Mouse (Mus musculus) lung, embryonic 14.5 days (tissue): ENCODE results near the gene Plcb4. TPM values are rescaled to one million over a fixed set of nuclear protein-coding genes. Genes with fewer than 3 reads are reported as not detected.
A peak's percentile ranks its signal among the peaks of the same experiment; 100 is the strongest.

Source experiments
- ATAC-seq: fragments of 200-750 bp; cut with Nextera tagmentation; 2 replicates; pipeline ENCODE4 v1.8.0; 2017; ENCODE audit warnings: mild to moderate bottlenecking, moderate TSS enrichment, moderate library complexity; ENCODE audit not compliant: insufficient read depth
- DNase-seq: peaks from one replicate; pipeline ENCODE4 v3.0.0-alpha.2; 2015
- H3K27ac ChIP-seq: fragments of 300-500 bp; sonication (generic); 2 replicates; pipeline ENCODE4 v1.5.1; 2014; ENCODE audit warnings: low read depth, mild to moderate bottlenecking, moderate library complexity
- H3K27me3 ChIP-seq: fragments of 300-500 bp; sonication (generic); 2 replicates; pipeline ENCODE4 v1.6.1; 2014; ENCODE audit warnings: low read length, control low read depth; ENCODE audit not compliant: insufficient read depth
- H3K36me3 ChIP-seq: fragments of 300-500 bp; sonication (generic); 2 replicates; pipeline ENCODE4 v1.6.1; 2014; ENCODE audit warnings: control low read depth; ENCODE audit not compliant: insufficient read depth
- H3K4me1 ChIP-seq: fragments of 300-500 bp; sonication (generic); 2 replicates; pipeline ENCODE4 v1.6.1; 2014; ENCODE audit warnings: antibody characterized with exemption, control low read depth; ENCODE audit not compliant: insufficient read depth
- H3K4me2 ChIP-seq: fragments of 300-500 bp; sonication (generic); 2 replicates; pipeline ENCODE4 v1.6.1; 2014; ENCODE audit warnings: mild to moderate bottlenecking
- H3K4me3 ChIP-seq: fragments of 300-500 bp; sonication (generic); 2 replicates; pipeline ENCODE4 v1.5.1; 2014; ENCODE audit warnings: low read depth, low read length
- H3K9ac ChIP-seq: fragments of 300-500 bp; sonication (generic); 2 replicates; pipeline ENCODE4 v1.6.1; 2014
- H3K9me3 ChIP-seq: fragments of 300-500 bp; sonication (generic); 2 replicates; pipeline ENCODE4 v1.6.1; 2016; ENCODE audit warnings: low read depth, low read length, control low read depth
- CTCF ChIP-seq: IDR thresholded peaks from 2 replicates; pipeline ENCODE4 v1.5.1; 2016; ENCODE audit warnings: antibody characterized with exemption, low read depth
- WGBS: fragments of 180-500 bp; shearing (Covaris S2); extraction: QIAGEN DNeasy Blood & Tissue Kit; methylation state at CpG from one replicate; pipeline ENCODE4 v1.1.7; 2014; 5-methylcytosine and 5-hydroxymethylcytosine counted together
- polyA plus RNA-seq: library from polyadenylated mRNA; unstranded; fragments of >200 nt; fragmentation: Nextera tagmentation; extraction: Ambion mirVana; gene quantifications from 2 replicates; pipeline ENCODE4 v1.2.1, GENCODE M21; 2014

Gene Plcb4
- polyA plus RNA-seq, 1 experiment from 2014 or later = 20.5 TPM

DNA sequence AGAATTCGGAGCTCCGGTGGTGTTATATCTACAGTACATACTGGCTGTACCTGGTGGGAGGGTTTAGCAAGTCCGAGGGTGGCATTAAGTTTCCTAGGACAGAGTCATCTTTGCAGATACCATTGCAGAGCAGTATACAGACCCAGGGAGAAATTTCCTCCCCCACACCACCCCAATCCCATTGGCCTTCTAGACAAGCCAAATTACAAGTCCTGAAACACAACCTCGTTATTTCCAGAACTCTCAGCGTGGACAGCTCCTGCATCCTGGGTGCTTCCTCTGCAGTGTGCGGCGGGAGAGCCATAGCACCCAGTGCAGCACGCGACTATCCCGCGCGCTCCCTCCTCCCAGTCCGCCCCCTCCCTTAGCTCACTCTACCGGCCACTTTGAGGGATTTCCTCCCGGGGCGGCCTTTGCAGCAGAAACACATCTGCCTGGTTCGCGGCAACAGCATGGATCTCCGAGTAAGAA is 399.1 kb downstream of the Plcb4 start:
- ATAC-seq (peak; percentile 75; the same call in 1 of the 2 replicates), DNase-seq (peak; percentile 54)
- 7% methylated on average over 19 of the region's 19 CpGs for WGBS
- no peaks in the 10 kb centered on the region for H3K36me3 ChIP-seq
- H3K9me3 ChIP-seq = no peaks in the 10 kb centered on the region
- peaks cover 42% of the 10 kb centered on the region for H3K27me3 ChIP-seq
- peak overlapping the region; percentile 4; the same call in 1 of the 2 replicates for H3K4me2 ChIP-seq
- no peak overlapping the region for H3K4me3 ChIP-seq
- TF ChIP-seq CTCF = no peak
- H3K27ac ChIP-seq = no peak overlapping the region
- H3K9ac ChIP-seq = no peak overlapping the region
- no peaks in the 10 kb centered on the region for H3K4me1 ChIP-seq

- Histone ChIP-seq H3K4me2 (peak overlapping the region; percentile 4; the same call in 1 of the 2 replicates), H3K36me3 (no peaks in the 10 kb centered on the region), H3K9ac (no peak overlapping the region), H3K27me3 (peaks cover 42% of the 10 kb centered on the region), H3K27ac (no peak overlapping the region), H3K9me3 (no peaks in the 10 kb centered on the region), H3K4me1 (no peaks in the 10 kb centered on the region), H3K4me3 (no peak overlapping the region)
- WGBS = 6% methylated on average over 7 of the region's 7 CpGs
- ATAC-seq (no peak; the same call in 1 of the 2 replicates), DNase-seq (no peak)
- no peak for TF ChIP-seq CTCF
These were observed 399.6 kb downstream of the Plcb4 start for GRCm38 (mm10) chr2:136058398-136058797.

DNA sequence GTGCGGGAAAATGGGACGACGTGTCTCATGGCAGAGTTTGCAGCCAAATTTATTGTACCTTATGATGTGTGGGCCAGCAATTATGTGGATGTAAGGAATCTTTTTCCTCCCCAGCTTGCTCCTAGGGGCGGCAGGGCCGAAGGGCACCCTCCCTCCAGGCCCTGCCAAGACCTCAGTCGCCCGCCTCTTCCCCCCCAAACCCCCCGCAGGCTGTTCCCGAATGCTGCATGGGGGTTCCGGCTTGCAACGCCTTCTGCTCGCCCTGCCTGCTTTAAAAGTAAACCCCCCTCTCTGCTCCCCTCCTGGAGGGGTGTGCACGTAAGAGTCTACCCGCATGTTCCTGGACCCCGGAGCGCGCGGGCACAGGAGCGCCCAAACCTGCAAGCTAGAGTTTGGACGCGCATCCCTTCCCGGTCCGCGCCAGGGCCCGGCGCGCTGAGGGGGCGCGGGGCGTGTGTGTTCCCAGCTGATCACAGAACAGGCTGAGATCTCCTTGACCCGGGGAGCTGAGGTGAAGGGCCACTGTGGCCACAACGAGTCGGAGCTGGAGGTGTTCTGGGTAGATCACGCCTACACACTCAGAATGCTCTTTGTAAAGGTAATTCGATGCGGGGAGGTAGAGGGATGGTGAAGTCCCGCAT is 400.3 kb downstream of the Plcb4 start:
- Histone ChIP-seq H3K4me2 (peak overlapping the region; percentile 29; the same call in 1 of the 2 replicates), H3K9me3 (no peaks in the 10 kb centered on the region), H3K4me1 (no peaks in the 10 kb centered on the region), H3K4me3 (peak overlapping the region; percentile 9; the same call in 1 of the 2 replicates), H3K36me3 (no peaks in the 10 kb centered on the region), H3K9ac (no peak overlapping the region), H3K27ac (no peak overlapping the region), H3K27me3 (peaks cover 38% of the 10 kb centered on the region)
- no peak for TF ChIP-seq CTCF
- 0 out of 2 replicates have a peak, but pooled peaks have one; percentile 21 for ATAC-seq
- no peak for DNase-seq
- 2% methylated on average over 37 of the region's 37 CpGs for WGBS
